Mouse (Mus musculus) erythroid progenitor cell, adult 5-6 weeks (primary cell): ENCODE results near the gene Tmem229b. TPM values are rescaled to one million over a fixed set of nuclear protein-coding genes. Genes with fewer than 3 reads are reported as not detected.

Experiments
- ATAC-seq: replicated peaks from 2 replicates; pipeline ENCODE4 v1.8.0; 2016; ENCODE audit warnings: moderate number of reproducible peaks, mild to moderate bottlenecking, moderate TSS enrichment, inconsistent platforms; ENCODE audit not compliant: poor library complexity, low FRiP score, severe bottlenecking
- total RNA-seq, 2 experiments: library from RNA; stranded (forward) in 1 of 2; stranded (reverse) in 1 of 2; fragments of 150-400 nt in 1 of 2; fragments of 186-747, 209-891 nt in 1 of 2; gene quantifications; 2 replicates each; pipeline versions ENCODE4 v1.2.3 to v1.2.4; 2015 to 2017; ENCODE audit warnings: low replicate concordance in 2 of 2

Gene Tmem229b
- total RNA-seq, 2 experiments from 2014 or later: 3.9 to 13.0 TPM

- ATAC-seq: no peak
Measured at GRCm38 (mm10) chr12:78914458-78914857, 93.0 kb downstream of the Tmem229b start.

Other genes starting within 250 kb of the Tmem229b start
- 70.6 and 96.0 TPM in 2 replicates for gene Atp6v1d, start 146.0 kb downstream of the Tmem229b start, total RNA-seq (2015; ENCODE audit: low replicate concordance)
- gene Atp6v1d, start 146.0 kb downstream of the Tmem229b start, total RNA-seq (2017; ENCODE audit: low replicate concordance): 63.5 and 94.6 TPM in 2 replicates
- gene Eif2s1, start 145.8 kb downstream of the Tmem229b start, total RNA-seq (2015; ENCODE audit: low replicate concordance): 28.5 and 66.7 TPM in 2 replicates
- gene Eif2s1, start 145.8 kb downstream of the Tmem229b start, total RNA-seq (2017; ENCODE audit: low replicate concordance): 34.2 and 35.0 TPM in 2 replicates
- 46.5 and 60.9 TPM in 2 replicates for gene Plek2, start 100.7 kb downstream of the Tmem229b start, total RNA-seq (2015; ENCODE audit: low replicate concordance)
- 28.4 and 37.2 TPM in 2 replicates for gene Plek2, start 100.7 kb downstream of the Tmem229b start, total RNA-seq (2017; ENCODE audit: low replicate concordance)
- not detected in 2 replicates for gene Plekhh1, start 21.5 kb upstream of the Tmem229b start, total RNA-seq (2015; ENCODE audit: low replicate concordance)
- 0.83 TPM in 1 of 2 replicates, not detected in the other for gene Plekhh1, start 21.5 kb upstream of the Tmem229b start, total RNA-seq (2017; ENCODE audit: low replicate concordance)
- 2.1 and 4.0 TPM in 2 replicates for gene Pigh, start 82.0 kb upstream of the Tmem229b start, total RNA-seq (2015; ENCODE audit: low replicate concordance)
- 1.7 and 4.6 TPM in 2 replicates for gene Pigh, start 82.0 kb upstream of the Tmem229b start, total RNA-seq (2017; ENCODE audit: low replicate concordance)
- gene Arg2, start 123.2 kb upstream of the Tmem229b start, total RNA-seq (2015; ENCODE audit: low replicate concordance): 1.7 TPM in 1 of 2 replicates, not detected in the other
- gene Arg2, start 123.2 kb upstream of the Tmem229b start, total RNA-seq (2017; ENCODE audit: low replicate concordance): not detected in 2 replicates
- gene Vti1b, start 165.0 kb upstream of the Tmem229b start, total RNA-seq (2015; ENCODE audit: low replicate concordance): 7.1 and 13.7 TPM in 2 replicates
- gene Vti1b, start 165.0 kb upstream of the Tmem229b start, total RNA-seq (2017; ENCODE audit: low replicate concordance): 26.6 and 61.4 TPM in 2 replicates
- gene Rdh11, start 184.7 kb upstream of the Tmem229b start, total RNA-seq (2015; ENCODE audit: low replicate concordance): 15.5 TPM in 2 replicates
- gene Rdh11, start 184.7 kb upstream of the Tmem229b start, total RNA-seq (2017; ENCODE audit: low replicate concordance): 20.9 and 21.6 TPM in 2 replicates
- 0.84 and 4.7 TPM in 2 replicates for gene Rdh12, start 201.3 kb upstream of the Tmem229b start, total RNA-seq (2015; ENCODE audit: low replicate concordance)
- gene Rdh12, start 201.3 kb upstream of the Tmem229b start, total RNA-seq (2017; ENCODE audit: low replicate concordance): 2.3 and 5.7 TPM in 2 replicates